Mouse (Mus musculus) effector memory CD4-positive, alpha-beta T cell, adult 5 months (primary cell): Measurements from ENCODE around the gene Ccdc32. TPM values are rescaled to one million over a fixed set of nuclear protein-coding genes. Genes with fewer than 3 reads are reported as not detected.

Experiments used
- polyA plus RNA-seq: library from polyadenylated mRNA; unstranded; fragments of 100-300 nt; shearing (Covaris generic); gene quantifications from one replicate; pipeline ENCODE4 v1.2.1, GENCODE M21; 2017

Ccdc32 gene
- 10.9 TPM for polyA plus RNA-seq

DNA sequence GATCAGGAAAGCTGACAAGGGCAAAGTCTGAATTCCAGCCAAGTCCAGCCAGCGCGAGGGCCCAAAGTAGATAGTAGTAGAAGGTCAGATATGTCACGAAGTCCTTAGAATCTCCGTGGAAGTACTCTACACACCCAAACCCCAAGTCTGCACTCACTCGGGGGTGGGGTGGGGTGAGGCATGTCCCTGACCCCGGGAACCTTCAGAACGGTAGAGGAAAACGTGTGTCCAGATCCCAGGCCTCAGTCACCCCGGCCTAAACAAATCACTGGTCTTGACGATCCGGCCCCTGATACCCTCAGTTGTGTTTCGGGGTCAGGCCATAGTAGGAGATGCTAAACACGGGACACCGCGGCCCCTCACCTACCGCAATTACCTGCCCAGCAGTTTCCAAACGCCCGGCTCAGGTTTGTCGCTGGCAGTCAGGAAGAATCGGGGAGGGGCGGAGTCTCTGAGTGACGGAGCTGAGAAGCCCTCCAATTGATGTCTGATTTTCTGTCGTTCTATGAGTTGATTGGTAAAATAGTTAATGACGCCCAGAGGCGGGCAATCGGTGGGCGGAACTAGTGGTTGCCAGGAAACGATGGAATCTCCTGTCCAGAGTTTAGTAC is at the start of gene Ccdc32:
Gene Ccdc32 (minus strand): TSS at position 453 of the 611 bp plus-strand sequence.

GRCm38 (mm10) chr2:119046649-119047611 is 17.7 kb upstream of the Ccdc32 start, which contains the start of gene Knl1:
TSS of gene Knl1 (plus strand) at chr2:119047119.

DNA sequence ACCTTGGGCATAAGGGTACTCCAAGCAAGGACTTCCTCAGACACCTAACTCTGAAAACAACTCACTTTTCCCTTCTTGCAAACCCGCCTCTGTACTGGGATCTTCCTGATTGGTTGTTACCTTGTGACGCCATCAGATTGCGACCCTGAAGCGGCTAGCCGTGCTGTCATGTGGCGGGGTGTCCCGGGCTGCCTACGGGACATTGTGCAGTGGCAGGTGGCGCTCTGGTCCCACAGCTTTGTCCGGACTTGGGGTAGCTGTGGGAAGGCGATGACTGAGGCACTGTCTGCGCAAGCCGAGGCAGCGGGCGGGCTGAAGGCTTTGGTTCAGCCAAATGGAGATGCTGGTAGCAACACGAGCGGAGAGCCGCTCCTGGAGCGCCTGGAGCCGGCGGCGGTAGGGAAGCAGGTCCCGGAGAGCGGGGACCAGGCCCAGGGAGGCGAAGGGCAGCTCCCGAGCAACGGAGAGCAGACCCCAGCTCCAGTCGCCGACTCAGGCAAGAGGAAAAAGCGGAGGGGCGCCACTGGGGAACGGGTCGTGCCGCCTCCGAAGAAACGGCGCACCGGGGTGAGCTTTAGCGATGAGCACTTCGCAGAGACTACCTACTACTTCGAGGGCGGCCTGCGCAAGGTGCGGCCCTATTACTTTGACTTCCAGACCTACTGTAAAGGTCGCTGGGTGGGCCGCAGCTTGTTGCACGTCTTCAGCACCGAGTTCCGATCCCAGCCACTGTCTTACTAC is 5.6 kb upstream of the Ccdc32 start, which contains the start of gene Rpusd2:
Gene Rpusd2 (plus strand): TSS at position 135 of the 741 bp plus-strand sequence.

Other genes starting within 250 kb of the Ccdc32 start
- gene Disp2, start 249.7 kb downstream of the Ccdc32 start, polyA plus RNA-seq: not detected
- gene Knstrn, start 215.4 kb downstream of the Ccdc32 start, polyA plus RNA-seq: 5.5 TPM
- gene Ivd, start 167.4 kb downstream of the Ccdc32 start, polyA plus RNA-seq: 79.5 TPM
- gene Bahd1, start 129.0 kb downstream of the Ccdc32 start, polyA plus RNA-seq: 23.6 TPM
- 0.47 TPM for gene Chst14, start 102.9 kb downstream of the Ccdc32 start, polyA plus RNA-seq
- gene Rpusd2, start 5.4 kb upstream of the Ccdc32 start, polyA plus RNA-seq: 2.6 TPM
- gene Knl1, start 17.7 kb upstream of the Ccdc32 start, polyA plus RNA-seq: 1.3 TPM
- 3.1 TPM for gene Rad51, start 83.4 kb upstream of the Ccdc32 start, polyA plus RNA-seq
- 21.8 TPM for gene Rmdn3, start 127.6 kb upstream of the Ccdc32 start, polyA plus RNA-seq
- gene Gchfr, start 138.4 kb upstream of the Ccdc32 start, polyA plus RNA-seq: not detected
- gene Gm14137, start 145.1 kb upstream of the Ccdc32 start, polyA plus RNA-seq: 0.44 TPM
- gene Zfyve19, start 179.2 kb upstream of the Ccdc32 start, polyA plus RNA-seq: 25.3 TPM
- 19.4 TPM for gene Dnajc17, start 179.4 kb upstream of the Ccdc32 start, polyA plus RNA-seq
- not detected for gene Ppp1r14d, start 200.5 kb upstream of the Ccdc32 start, polyA plus RNA-seq
- gene Spint1, start 208.0 kb upstream of the Ccdc32 start, polyA plus RNA-seq: not detected
- not detected for gene Rhov, start 241.9 kb upstream of the Ccdc32 start, polyA plus RNA-seq